Mouse (Mus musculus): ENCODE results near the gene Snapc5.

DNA sequence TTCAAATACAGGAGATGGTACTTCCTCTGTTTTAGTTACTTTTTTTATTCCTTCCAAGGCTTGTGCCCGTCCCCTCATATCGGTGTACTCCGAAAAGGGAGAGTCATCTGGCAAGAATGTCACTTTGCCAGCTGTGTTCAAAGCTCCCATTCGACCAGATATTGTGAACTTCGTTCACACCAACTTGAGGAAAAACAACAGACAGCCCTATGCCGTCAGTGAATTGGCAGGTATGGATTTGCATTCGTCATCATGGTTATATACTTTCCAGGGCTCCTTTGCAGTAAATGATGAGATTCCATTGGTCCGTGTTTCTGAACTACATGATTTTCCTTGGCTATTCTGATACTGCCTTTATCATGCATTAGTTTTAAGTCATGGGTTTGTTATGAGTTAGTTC, 4.3 kb upstream of the Snapc5 start:
- TF ChIP-seq POLR2A (IDR thresholded peaks at IDR 0.05; ENCODE audit: low read depth, low read length) (no peak), CTCF (IDR thresholded peaks at IDR 0.05; ENCODE audit: borderline replicate concordance, insufficient read depth, low read length) (no peak)

Data from embryonic fibroblast, embryonic 13.5 days (primary cell).